In genomic region chr11:59554127-59554526, GRCm38 (mm10) we compare ENCODE assay signal across 29 mouse cellular contexts. TPM values are rescaled to one million over a fixed set of nuclear protein-coding genes. Genes with fewer than 3 reads are reported as not detected.
"Had no signal": no experiment of that assay in that cellular context is flagged by ENCODE, and none has a peak within 500 bp of the region (broad histone marks: within the 10 kb centered on the region; RNA-seq: fewer than 3 reads in every experiment).

No protein-coding gene starts in this region.

- H3K4me3 ChIP-seq: limb, embryonic 10.5 days; limb, embryonic 13.5 days; liver, embryonic 12.5 days; liver, embryonic 15.5 days; lung, embryonic 15.5 days; myocyte; neural tube, embryonic 13.5 days had no signal

- H3K4me2 ChIP-seq: limb, embryonic 13.5 days; liver, embryonic 12.5 days; liver, embryonic 15.5 days; lung, embryonic 15.5 days; midbrain, embryonic 11.5 days; neural tube, embryonic 13.5 days had no signal

- H3K9me3 ChIP-seq: limb, embryonic 10.5 days; limb, embryonic 13.5 days; liver, embryonic 12.5 days; liver, embryonic 15.5 days; lung, embryonic 15.5 days; neural tube, embryonic 13.5 days had no signal

- H3K36me3 ChIP-seq: limb, embryonic 10.5 days; limb, embryonic 13.5 days; liver, embryonic 12.5 days; liver, embryonic 15.5 days; lung, embryonic 15.5 days; neural tube, embryonic 13.5 days had no signal

- H3K27me3 ChIP-seq: limb, embryonic 13.5 days; liver, embryonic 12.5 days; liver, embryonic 15.5 days; lung, embryonic 15.5 days; neural tube, embryonic 13.5 days had no signal

- H3K9ac ChIP-seq: limb, embryonic 13.5 days; liver, embryonic 12.5 days; liver, embryonic 15.5 days; lung, embryonic 15.5 days; neural tube, embryonic 13.5 days had no signal

- H3K27ac ChIP-seq: limb, embryonic 10.5 days; limb, embryonic 13.5 days; liver, embryonic 12.5 days; liver, embryonic 15.5 days; lung, embryonic 15.5 days; neural tube, embryonic 13.5 days; stomach, postnatal 0 days had no signal

- DNase-seq: kidney, adult 2 months; kidney, postnatal 10 days; kidney, postnatal 36 days; liver; lung, adult 18-20 months; lung, postnatal 14 days; midbrain, embryonic 14.5 days; thymus, adult 2 months; thymus, postnatal 14 days; thymus, postnatal 4 days had no signal

- H3K4me1 ChIP-seq: limb, embryonic 10.5 days; limb, embryonic 13.5 days; liver, embryonic 12.5 days; liver, embryonic 15.5 days; lung, embryonic 15.5 days had no signal

- ATAC-seq: intestine, postnatal 0 days; liver, embryonic 12.5 days had no signal

RNA-seq across cellular contexts. Expression of gene Nlrp3, which starts 12.8 kb away (rescaled TPM):
- total RNA-seq: megakaryocyte-erythroid progenitor cell, adult 5-6 weeks had no signal
- polyA plus RNA-seq: limb, embryonic 10.5 days; midbrain, embryonic 11.5 days; midbrain, embryonic 14.5 days had no signal

RNA-seq across cellular contexts. Expression of gene Olfr222, which starts 21.9 kb away (rescaled TPM):
- total RNA-seq: layer of hippocampus, adult 8-10 months; layer of hippocampus, postnatal 10 days; left cerebral cortex, adult 8-10 months; left cerebral cortex, postnatal 25 days; megakaryocyte-erythroid progenitor cell, adult 5-6 weeks had no signal
- polyA plus RNA-seq: intestine, postnatal 0 days; kidney, adult 2 months; kidney, embryonic 14.5 days; limb, embryonic 10.5 days; limb, embryonic 13.5 days; liver, embryonic 12.5 days; liver, embryonic 15.5 days; lung, embryonic 15.5 days; midbrain, embryonic 11.5 days; midbrain, embryonic 14.5 days; myocyte; neural tube, embryonic 13.5 days; small intestine, adult 2 months; spleen, adult 2 months; stomach, embryonic 14.5 days; stomach, postnatal 0 days had no signal

RNA-seq across cellular contexts. Expression of gene Olfr223, which starts 39.0 kb away (rescaled TPM):
- total RNA-seq: layer of hippocampus, adult 8-10 months; layer of hippocampus, postnatal 10 days; left cerebral cortex, adult 8-10 months; left cerebral cortex, postnatal 25 days; megakaryocyte-erythroid progenitor cell, adult 5-6 weeks had no signal
- polyA plus RNA-seq: intestine, postnatal 0 days; kidney, adult 2 months; kidney, embryonic 14.5 days; limb, embryonic 10.5 days; limb, embryonic 13.5 days; liver, embryonic 12.5 days; liver, embryonic 15.5 days; lung, embryonic 15.5 days; midbrain, embryonic 11.5 days; midbrain, embryonic 14.5 days; myocyte; neural tube, embryonic 13.5 days; small intestine, adult 2 months; spleen, adult 2 months; stomach, embryonic 14.5 days; stomach, postnatal 0 days; thymus, adult 2 months had no signal
